Mouse (Mus musculus) liver, embryonic 14.5 days (tissue): Measurements from ENCODE around the gene Cmklr1.

Source experiments
- CTCF ChIP-seq: IDR thresholded peaks from 2 replicates; pipeline ENCODE4 v1.5.1; 2016; ENCODE audit warnings: antibody characterized with exemption, low read depth, control low read depth
- EP300 ChIP-seq: IDR thresholded peaks from 2 replicates; pipeline ENCODE4 v1.6.1; 2016; ENCODE audit warnings: antibody characterized with exemption, low read depth

GRCm38 (mm10) chr5:113565858-113566257 lies 84.4 kb downstream of the Cmklr1 start:
- TF ChIP-seq CTCF = no peak
- TF ChIP-seq EP300 = no peak
